Mouse (Mus musculus): ENCODE measurements around the gene Mtrex. TPM values are rescaled to one million over a fixed set of nuclear protein-coding genes. Genes with fewer than 3 reads are reported as not detected.

Mtrex gene
- total RNA-seq, 4 experiments from 2014 or later, result 22.1 to 27.2 (median 26.0) TPM

- no peak for DNase-seq (ENCODE audit: low spot score)
These were observed 94.6 kb downstream of the Mtrex start for GRCm38 (mm10) chr13:112832589-112832988.

GRCm38 (mm10) chr13:112829619-112830018, 97.6 kb downstream of the Mtrex start:
- no peak for DNase-seq (ENCODE audit: low spot score)

DNA sequence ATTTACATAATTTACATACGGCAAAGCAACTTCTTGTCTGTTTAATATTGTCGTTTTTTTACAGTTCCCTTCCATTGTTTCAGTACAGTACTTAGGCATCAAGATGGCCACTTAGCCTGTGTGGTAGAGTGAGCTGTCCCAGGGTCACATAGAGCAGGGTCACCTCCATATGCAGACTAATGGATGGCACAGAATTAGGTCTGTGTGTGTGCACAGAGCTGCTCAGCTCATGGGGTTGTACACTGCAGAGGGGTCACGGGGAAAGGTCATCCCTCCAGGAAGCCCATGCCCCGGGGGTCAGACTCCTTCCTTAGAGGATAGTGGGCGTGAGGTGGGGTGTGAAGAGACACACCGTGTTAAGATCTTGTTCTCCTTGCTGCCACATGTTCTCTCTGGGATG, 101.7 kb downstream of the Mtrex start:
- no peak for DNase-seq (ENCODE audit: low spot score)

GRCm38 (mm10) chr13:112823911-112824648, 103.1 kb downstream of the Mtrex start:
- no peak for DNase-seq (ENCODE audit: low spot score)

GRCm38 (mm10) chr13:112823236-112823910, 103.8 kb downstream of the Mtrex start:
- no peak for DNase-seq (ENCODE audit: low spot score)

DNA sequence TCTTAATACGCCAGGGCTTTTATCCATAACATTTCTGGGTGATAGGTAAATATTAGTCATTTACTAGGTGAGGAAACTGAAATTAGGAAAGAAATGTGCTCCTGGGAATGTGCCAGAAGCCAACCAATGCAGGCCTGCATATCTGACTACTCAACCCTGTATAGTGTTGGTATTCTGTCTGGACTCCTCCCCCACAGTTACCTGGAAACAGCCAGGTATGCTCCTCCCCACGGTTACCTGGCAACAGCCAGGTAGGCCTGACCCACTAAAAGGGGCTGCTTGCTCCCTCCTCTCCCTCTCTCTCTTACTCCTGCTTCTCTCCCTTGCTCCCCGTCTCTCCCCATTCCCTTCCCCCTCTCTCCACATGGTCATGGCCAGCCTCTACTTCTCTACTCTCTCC, 104.8 kb downstream of the Mtrex start:
- DNase-seq (ENCODE audit: low spot score), result no peak

DNA sequence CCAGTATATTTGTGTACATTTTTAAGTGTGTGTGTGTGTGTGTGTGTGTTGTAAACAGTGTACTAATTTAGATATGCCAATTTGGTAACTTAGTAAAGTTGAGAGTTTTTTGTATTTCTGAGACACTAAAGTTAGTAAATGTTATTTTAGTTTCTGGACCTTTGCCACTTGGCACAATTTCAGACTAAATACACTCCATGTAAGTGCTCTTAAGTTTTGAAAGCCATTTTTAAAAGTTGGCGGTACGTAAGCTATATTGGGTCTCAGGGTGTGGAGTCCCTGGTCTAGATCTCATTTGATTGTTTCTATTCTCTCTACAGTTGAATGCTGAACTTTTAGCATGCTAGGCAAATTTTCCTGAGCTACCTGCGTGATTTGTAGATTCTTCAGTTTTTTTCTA, 109.1 kb downstream of the Mtrex start:
- no peak for DNase-seq (ENCODE audit: low spot score)

Other genes with a start within 250 kb of the Mtrex start
- gene Plpp1, start 126.6 kb downstream of the Mtrex start, total RNA-seq (2022), result 10 to 100 TPM; 36.4 to 44.4 (median 39.3) TPM
- 10 to 100 TPM; 14.3 to 15.4 (median 15.1) TPM for gene Dhx29, start 56 bp upstream of the Mtrex start, total RNA-seq (2022)
- gene Ccno, start 60.4 kb upstream of the Mtrex start, total RNA-seq (2022), result under 1 TPM in 2 of 4 experiments, not detected in 2; 0.16 to 0.50 TPM
- gene Mcidas, start 66.4 kb upstream of the Mtrex start, total RNA-seq (2022), result not detected
- gene Cdc20b, start 107.7 kb upstream of the Mtrex start, total RNA-seq (2022), result not detected
- 10 to 100 TPM; 32.6 to 36.7 (median 35.6) TPM for gene Gpx8, start 119.0 kb upstream of the Mtrex start, total RNA-seq (2022)
- gene Gzma, start 173.6 kb upstream of the Mtrex start, total RNA-seq (2022), result under 1 TPM in 2 of 4 experiments, not detected in 2; 0.46 to 0.95 TPM